Mouse (Mus musculus): ENCODE data around the gene Pafah1b1. TPM values are rescaled to one million over a fixed set of nuclear protein-coding genes. Genes with fewer than 3 reads are reported as not detected.
A peak's percentile ranks its signal among the peaks of the same experiment; 100 is the strongest.

The Pafah1b1 gene
- polyA plus RNA-seq, 1 experiment from 2014 or later: 83.3 TPM

GRCm38 (mm10) chr11:74649647-74650551, 74.6 kb downstream of the Pafah1b1 start:
- H3K4me3 ChIP-seq (ENCODE audit: low read depth, low read length): peak overlapping the region; percentile 87
- peaks cover 15% of the 10 kb centered on the region for H3K4me1 ChIP-seq (ENCODE audit: control insufficient read depth, insufficient read depth, low read length)
- 1% methylated on average over 50 of the region's 53 CpGs for WGBS

GRCm38 (mm10) chr11:74649095-74649646, 75.3 kb downstream of the Pafah1b1 start, which contains the start of gene Cluh:
Gene Cluh, plus strand, starts transcription at chr11:74649495.
- ATAC-seq (ENCODE audit: insufficient number of reproducible peaks, low FRiP score, low TSS enrichment, low read depth) (peak; percentile 89), DNase-seq (ENCODE audit: low spot score) (peak; percentile 94)
- Histone ChIP-seq H3K27ac (replicated peaks; ENCODE audit: low read depth, low read length) (no peak within 1 kb of the TSS), H3K27me3 (ENCODE audit: control insufficient read depth, insufficient read depth, low read length) (no peaks in the 10 kb centered on the region), H3K4me2 (ENCODE audit: low read depth, severe bottlenecking) (peak within 1 kb of the TSS; percentile 63), H3K9me3 (ENCODE audit: control insufficient read depth, low read length) (no peaks in the 10 kb centered on the region), H3K36me3 (ENCODE audit: control insufficient read depth, insufficient read depth, low read length) (peaks cover 3% of the 10 kb centered on the region; the same call in 1 of the 2 replicates), H3K4me3 (ENCODE audit: low read depth, low read length) (peak within 1 kb of the TSS; percentile 87), H3K4me1 (ENCODE audit: control insufficient read depth, insufficient read depth, low read length) (peaks cover 15% of the 10 kb centered on the region), H3K9ac (ENCODE audit: low read length) (peak within 1 kb of the TSS; percentile 72)
- under 1% methylated on average over 58 of the region's 58 CpGs for WGBS

More at GRCm38 (mm10) chr11:74649647-74650551, 74.6 kb downstream of the Pafah1b1 start:
- no peak overlapping the region for H3K27ac ChIP-seq (replicated peaks; ENCODE audit: low read depth, low read length)
- peak overlapping the region; percentile 63 for H3K4me2 ChIP-seq (ENCODE audit: low read depth, severe bottlenecking)
- H3K9me3 ChIP-seq (ENCODE audit: control insufficient read depth, low read length): no peaks in the 10 kb centered on the region
- DNase-seq (ENCODE audit: low spot score) (peak; percentile 44), ATAC-seq (ENCODE audit: insufficient number of reproducible peaks, low FRiP score, low TSS enrichment, low read depth) (peak; percentile 41)
- no peaks in the 10 kb centered on the region for H3K27me3 ChIP-seq (ENCODE audit: control insufficient read depth, insufficient read depth, low read length)
- peaks cover 3% of the 10 kb centered on the region; the same call in 1 of the 2 replicates for H3K36me3 ChIP-seq (ENCODE audit: control insufficient read depth, insufficient read depth, low read length)
- peak overlapping the region; percentile 72 for H3K9ac ChIP-seq (ENCODE audit: low read length)

- WGBS: 14% methylated on average over 1 of the region's 1 CpGs
- DNase-seq (ENCODE audit: low spot score): no peak
- Histone ChIP-seq H3K4me1 (ENCODE audit: control insufficient read depth, insufficient read depth, low read length) (peaks cover 15% of the 10 kb centered on the region), H3K27me3 (ENCODE audit: control insufficient read depth, insufficient read depth, low read length) (no peaks in the 10 kb centered on the region), H3K4me3 (ENCODE audit: low read depth, low read length) (peak overlapping the region; percentile 87), H3K27ac (replicated peaks; ENCODE audit: low read depth, low read length) (no peak overlapping the region), H3K4me2 (ENCODE audit: low read depth, severe bottlenecking) (peak overlapping the region; percentile 63), H3K36me3 (ENCODE audit: control insufficient read depth, insufficient read depth, low read length) (peaks cover 3% of the 10 kb centered on the region; the same call in 1 of the 2 replicates), H3K9me3 (ENCODE audit: control insufficient read depth, low read length) (no peaks in the 10 kb centered on the region), H3K9ac (ENCODE audit: low read length) (peak overlapping the region; percentile 72)
- no peak for ATAC-seq (ENCODE audit: insufficient number of reproducible peaks, low FRiP score, low TSS enrichment, low read depth)
These were observed 75.8 kb downstream of the Pafah1b1 start for GRCm38 (mm10) chr11:74648676-74649075.

GRCm38 (mm10) chr11:74647966-74648365, 76.5 kb downstream of the Pafah1b1 start:
- no peaks in the 10 kb centered on the region for H3K27me3 ChIP-seq (ENCODE audit: control insufficient read depth, insufficient read depth, low read length)

GRCm38 (mm10) chr11:74639628-74640027, 84.8 kb downstream of the Pafah1b1 start:
- Histone ChIP-seq H3K36me3 (ENCODE audit: control insufficient read depth, insufficient read depth, low read length) (no peaks in the 10 kb centered on the region), H3K9me3 (ENCODE audit: control insufficient read depth, low read length) (no peaks in the 10 kb centered on the region), H3K4me2 (ENCODE audit: low read depth, severe bottlenecking) (no peak overlapping the region), H3K27ac (replicated peaks; ENCODE audit: low read depth, low read length) (no peak overlapping the region), H3K9ac (ENCODE audit: low read length) (no peak overlapping the region), H3K4me1 (ENCODE audit: control insufficient read depth, insufficient read depth, low read length) (peaks cover 6% of the 10 kb centered on the region; the same call in 1 of the 2 replicates), H3K27me3 (ENCODE audit: control insufficient read depth, insufficient read depth, low read length) (0 out of 2 replicates have a peak, but pooled peaks cover 11% of the 10 kb centered on the region), H3K4me3 (ENCODE audit: low read depth, low read length) (no peak overlapping the region)
- ATAC-seq (ENCODE audit: insufficient number of reproducible peaks, low FRiP score, low TSS enrichment, low read depth): no peak
- DNase-seq (ENCODE audit: low spot score): no peak
- 74% methylated on average over 1 of the region's 1 CpGs for WGBS

More at GRCm38 (mm10) chr11:74647966-74648365, 76.5 kb downstream of the Pafah1b1 start:
- Histone ChIP-seq H3K36me3 (ENCODE audit: control insufficient read depth, insufficient read depth, low read length) (peaks cover 3% of the 10 kb centered on the region; the same call in 1 of the 2 replicates), H3K9me3 (ENCODE audit: control insufficient read depth, low read length) (no peaks in the 10 kb centered on the region), H3K4me3 (ENCODE audit: low read depth, low read length) (no peak overlapping the region), H3K4me1 (ENCODE audit: control insufficient read depth, insufficient read depth, low read length) (peaks cover 11% of the 10 kb centered on the region), H3K9ac (ENCODE audit: low read length) (no peak overlapping the region), H3K27ac (replicated peaks; ENCODE audit: low read depth, low read length) (no peak overlapping the region), H3K4me2 (ENCODE audit: low read depth, severe bottlenecking) (no peak overlapping the region)
- WGBS: 89% methylated on average over 1 of the region's 1 CpGs
- DNase-seq (ENCODE audit: low spot score) (no peak), ATAC-seq (ENCODE audit: insufficient number of reproducible peaks, low FRiP score, low TSS enrichment, low read depth) (no peak)

- DNase-seq (ENCODE audit: low spot score) (no peak), ATAC-seq (ENCODE audit: insufficient number of reproducible peaks, low FRiP score, low TSS enrichment, low read depth) (0 out of 2 replicates have a peak, but pooled peaks have one; percentile 9)
- Histone ChIP-seq H3K4me3 (ENCODE audit: low read depth, low read length) (peak overlapping the region; percentile 76), H3K27me3 (ENCODE audit: control insufficient read depth, insufficient read depth, low read length) (0 out of 2 replicates have a peak, but pooled peaks cover 11% of the 10 kb centered on the region), H3K27ac (replicated peaks; ENCODE audit: low read depth, low read length) (0 out of 2 replicates have a peak overlapping the region, but pooled peaks have one; percentile 8), H3K4me1 (ENCODE audit: control insufficient read depth, insufficient read depth, low read length) (peaks cover 6% of the 10 kb centered on the region; the same call in 1 of the 2 replicates), H3K4me2 (ENCODE audit: low read depth, severe bottlenecking) (peak overlapping the region; percentile 94), H3K9me3 (ENCODE audit: control insufficient read depth, low read length) (no peaks in the 10 kb centered on the region), H3K36me3 (ENCODE audit: control insufficient read depth, insufficient read depth, low read length) (no peaks in the 10 kb centered on the region), H3K9ac (ENCODE audit: low read length) (peak overlapping the region; percentile 86)
- 7% methylated on average over 9 of the region's 9 CpGs for WGBS
These were observed 85.6 kb downstream of the Pafah1b1 start for GRCm38 (mm10) chr11:74638791-74639411.

GRCm38 (mm10) chr11:74637971-74638790, 86.3 kb downstream of the Pafah1b1 start:
- DNase-seq (ENCODE audit: low spot score): peak; percentile 79
- WGBS: 0% methylated on average over 75 of the region's 86 CpGs
- Histone ChIP-seq H3K27ac (replicated peaks; ENCODE audit: low read depth, low read length) (0 out of 2 replicates have a peak overlapping the region, but pooled peaks have one; percentile 1), H3K36me3 (ENCODE audit: control insufficient read depth, insufficient read depth, low read length) (no peaks in the 10 kb centered on the region), H3K4me2 (ENCODE audit: low read depth, severe bottlenecking) (peak overlapping the region; percentile 94), H3K9me3 (ENCODE audit: control insufficient read depth, low read length) (no peaks in the 10 kb centered on the region), H3K27me3 (ENCODE audit: control insufficient read depth, insufficient read depth, low read length) (0 out of 2 replicates have a peak, but pooled peaks cover 11% of the 10 kb centered on the region), H3K9ac (ENCODE audit: low read length) (peak overlapping the region; percentile 86), H3K4me1 (ENCODE audit: control insufficient read depth, insufficient read depth, low read length) (peaks cover 6% of the 10 kb centered on the region; the same call in 1 of the 2 replicates), H3K4me3 (ENCODE audit: low read depth, low read length) (peak overlapping the region; percentile 76)
- ATAC-seq (ENCODE audit: insufficient number of reproducible peaks, low FRiP score, low TSS enrichment, low read depth): peak; percentile 77; the same call in 1 of the 2 replicates
